12 mouse cellular contexts compared by ENCODE assay signal in genomic region chr2:38637716-38638267, GRCm38 (mm10). TPM values are rescaled to one million over a fixed set of nuclear protein-coding genes. Genes with fewer than 3 reads are reported as not detected.
DNase-seq lines count a peak whose midpoint lies in the region; ATAC-seq and TF ChIP-seq lines count a peak whose summit lies in the region.
"Had no signal": no experiment of that assay in that cellular context is flagged by ENCODE, and none has a peak within 500 bp of the region (broad histone marks: within the 10 kb centered on the region; RNA-seq: fewer than 3 reads in every experiment).

No protein-coding gene starts in this region.

- H3K9me3 ChIP-seq in hindbrain, postnatal 0 days (ENCODE audit: low read length), result no peaks in the 10 kb centered on the region
- H3K9me3 ChIP-seq in hindbrain, embryonic 14.5 days (ENCODE audit: control insufficient read depth, low read length), result no peaks in the 10 kb centered on the region
- H3K9me3 ChIP-seq in embryonic facial prominence, embryonic 14.5 days (ENCODE audit: control insufficient read depth, low read length), result no peaks in the 10 kb centered on the region
- H3K9me3 ChIP-seq: embryonic facial prominence, embryonic 15.5 days; heart, embryonic 13.5 days had no signal

- no peak overlapping the region for H3K4me3 ChIP-seq in hindbrain, postnatal 0 days (ENCODE audit: low read length)
- H3K4me3 ChIP-seq in hindbrain, embryonic 14.5 days (replicated peaks; ENCODE audit: low read length), result no peak overlapping the region
- no peak overlapping the region for H3K4me3 ChIP-seq in embryonic facial prominence, embryonic 14.5 days (ENCODE audit: low read depth, low read length)
- H3K4me3 ChIP-seq: embryonic facial prominence, embryonic 15.5 days; heart, embryonic 13.5 days had no signal

- H3K4me1 ChIP-seq in hindbrain, postnatal 0 days (ENCODE audit: insufficient read depth, low read length), result no peaks in the 10 kb centered on the region
- peaks cover 5% of the 10 kb centered on the region for H3K4me1 ChIP-seq in hindbrain, embryonic 14.5 days (replicated peaks; ENCODE audit: control insufficient read depth, insufficient read depth, low read length)
- peaks cover 4% of the 10 kb centered on the region; the same call in 1 of the 2 replicates for H3K4me1 ChIP-seq in embryonic facial prominence, embryonic 14.5 days (ENCODE audit: control insufficient read depth, insufficient read depth, low read length)

- H3K27ac ChIP-seq in hindbrain, postnatal 0 days, result no peak overlapping the region
- no peak overlapping the region for H3K27ac ChIP-seq in hindbrain, embryonic 14.5 days
- H3K27ac ChIP-seq in embryonic facial prominence, embryonic 14.5 days (replicated peaks; ENCODE audit: low read depth, low read length), result no peak overlapping the region
- H3K27ac ChIP-seq: embryonic facial prominence, embryonic 15.5 days; heart, embryonic 13.5 days had no signal

- 74% methylated on average over 4 of the region's 4 CpGs for WGBS in hindbrain, postnatal 0 days
- WGBS in hindbrain, embryonic 14.5 days, result 67% methylated on average over 4 of the region's 4 CpGs
- 73% methylated on average over 4 of the region's 4 CpGs for WGBS in embryonic facial prominence, embryonic 14.5 days

- no peak overlapping the region for H3K4me2 ChIP-seq in hindbrain, postnatal 0 days (ENCODE audit: low read depth, low read length)
- H3K4me2 ChIP-seq in hindbrain, embryonic 14.5 days (replicated peaks), result no peak overlapping the region
- no peak overlapping the region for H3K4me2 ChIP-seq in embryonic facial prominence, embryonic 14.5 days (ENCODE audit: low read depth, low read length)
- H3K4me2 ChIP-seq: embryonic facial prominence, embryonic 15.5 days; heart, embryonic 13.5 days had no signal

- no peaks in the 10 kb centered on the region for H3K27me3 ChIP-seq in hindbrain, postnatal 0 days (ENCODE audit: insufficient read depth, low read length)
- no peaks in the 10 kb centered on the region for H3K27me3 ChIP-seq in hindbrain, embryonic 14.5 days (ENCODE audit: control insufficient read depth, insufficient read depth, low read length)
- no peaks in the 10 kb centered on the region for H3K27me3 ChIP-seq in embryonic facial prominence, embryonic 14.5 days (replicated peaks; ENCODE audit: control insufficient read depth, insufficient read depth, low read length)
- H3K27me3 ChIP-seq: embryonic facial prominence, embryonic 15.5 days; heart, embryonic 13.5 days had no signal

- no peak overlapping the region for H3K9ac ChIP-seq in hindbrain, postnatal 0 days (replicated peaks; ENCODE audit: low read length)
- H3K9ac ChIP-seq in hindbrain, embryonic 14.5 days, result no peak overlapping the region
- no peak overlapping the region for H3K9ac ChIP-seq in embryonic facial prominence, embryonic 14.5 days (ENCODE audit: low read depth, low read length)
- H3K9ac ChIP-seq: embryonic facial prominence, embryonic 15.5 days; heart, embryonic 13.5 days had no signal

- DNase-seq in hindbrain, postnatal 0 days (ENCODE audit: low spot score), result peak; percentile 40
- no peak for DNase-seq in hindbrain, embryonic 14.5 days (ENCODE audit: low spot score)
- DNase-seq in 3T3-L1 (ENCODE audit: low read depth, low spot score), result peak; percentile 56
- peak; percentile 20 for DNase-seq in A20 (ENCODE audit: low read depth, low spot score)
- peak; percentile 22 for DNase-seq in embryonic facial prominence, embryonic 14.5 days (ENCODE audit: low spot score)
- DNase-seq in frontal cortex, adult 2 months (ENCODE audit: extremely low spot score in 1 of 2, low spot score in 1 of 2), result no peak
- no peak for DNase-seq in adrenal gland, postnatal 4 days (ENCODE audit: low spot score in 2 of 2)
- DNase-seq: adrenal gland, postnatal 25 days; cerebellum, postnatal 10 days had no signal

- ATAC-seq in hindbrain, postnatal 0 days, result no peak
- ATAC-seq in hindbrain, embryonic 14.5 days (ENCODE audit: low FRiP score), result no peak
- no peak for ATAC-seq in embryonic facial prominence, embryonic 14.5 days (ENCODE audit: low read depth)
- ATAC-seq: intestine, embryonic 16.5 days had no signal

- peaks cover 51% of the 10 kb centered on the region for H3K36me3 ChIP-seq in hindbrain, postnatal 0 days (ENCODE audit: insufficient read depth, low read length)
- H3K36me3 ChIP-seq in hindbrain, embryonic 14.5 days (replicated peaks; ENCODE audit: control insufficient read depth, insufficient read depth), result peaks cover 85% of the 10 kb centered on the region
- H3K36me3 ChIP-seq in embryonic facial prominence, embryonic 14.5 days (ENCODE audit: control insufficient read depth, insufficient read depth, low read length), result peaks cover 92% of the 10 kb centered on the region

- TF ChIP-seq CTCF in hindbrain, postnatal 0 days (IDR thresholded peaks at IDR 0.05; ENCODE audit: low read depth), result peak; percentile 46

RNA-seq across cellular contexts. Expression of gene Psmb7, which starts 6.1 kb away (rescaled TPM):
- total RNA-seq in hindbrain, postnatal 0 days (2014; rRNA removed), result 172 and 178 TPM in 2 replicates
- 300 and 304 TPM in 2 replicates for polyA plus RNA-seq in hindbrain, postnatal 0 days (2015; fragmentation: Nextera tagmentation; extraction: Ambion mirVana)
- 291 and 305 TPM in 2 replicates for polyA plus RNA-seq in hindbrain, embryonic 14.5 days (2014; fragmentation: Nextera tagmentation; extraction: Ambion mirVana)
- polyA plus RNA-seq in embryonic facial prominence, embryonic 14.5 days (2014; fragmentation: Nextera tagmentation; extraction: Ambion mirVana), result 243 and 251 TPM in 2 replicates
- polyA plus RNA-seq in frontal cortex, adult 2 months (2012; rRNA removed), result 227 and 234 TPM in 2 replicates
- 100 to 1,000 TPM; 262 to 277 TPM for total RNA-seq in adrenal gland, postnatal 4 days (2021)

Comparison
In these comparisons a context has a peak if more than half of its experiments do, and no peak if none do; other contexts are left out.
1. DNase-seq: peak in hindbrain, postnatal 0 days (single experiment), 3T3-L1 (single experiment), A20 (single experiment) and embryonic facial prominence, embryonic 14.5 days (single experiment); none in hindbrain, embryonic 14.5 days (single experiment), frontal cortex, adult 2 months (0 of 2) and adrenal gland, postnatal 4 days (0 of 2).